Mouse (Mus musculus): ENCODE data around the gene Dtx4. TPM values are rescaled to one million over a fixed set of nuclear protein-coding genes. Genes with fewer than 3 reads are reported as not detected.

The Dtx4 gene
- total and polyA plus RNA-seq, 3 experiments: 3.7 to 6.2 (median 5.7) TPM

DNA sequence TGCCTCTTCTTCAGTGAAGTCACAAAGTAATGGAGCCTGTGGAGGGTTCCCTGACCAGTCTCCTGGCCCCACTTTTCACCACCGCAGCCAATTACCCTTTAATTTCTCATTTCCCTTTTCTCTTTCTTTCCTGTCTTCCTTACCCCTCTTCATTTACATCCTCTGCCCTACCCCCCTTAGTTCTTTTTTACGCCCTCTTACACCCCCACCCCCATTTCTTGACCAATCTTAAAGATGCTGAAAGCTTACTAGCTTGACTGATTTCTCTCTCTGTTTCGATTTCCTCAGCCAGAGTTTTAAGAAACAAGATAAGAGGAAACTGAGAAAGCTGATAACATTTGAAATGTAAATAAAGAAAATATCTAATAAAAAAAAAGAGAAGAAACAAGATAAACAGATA, 39.5 kb upstream of the Dtx4 start:
- Histone ChIP-seq H3K79me2 (replicated peaks; ENCODE audit: control insufficient read depth, insufficient read depth, low read length) (no peaks in the 10 kb centered on the region), H3K27ac (no peak overlapping the region), H3K27me3 (ENCODE audit: control insufficient read depth, insufficient read depth, low read length) (no peaks in the 10 kb centered on the region), H3K4me3 (no peak overlapping the region), H3K9ac (ENCODE audit: low read depth, low read length) (no peak overlapping the region), H3K4me1 (ENCODE audit: control insufficient read depth, insufficient read depth, low read length) (no peaks in the 10 kb centered on the region), H3K36me3 (ENCODE audit: control insufficient read depth, insufficient read depth, low read length) (no peaks in the 10 kb centered on the region)
- no peak for DNase-seq
- intact Hi-C loops (cut with DNase I): no loop called here
- TF ChIP-seq POLR2A (IDR thresholded peaks at IDR 0.05; ENCODE audit: insufficient read depth, low read depth, low read length): no peak
- TF ChIP-seq EP300 (IDR thresholded peaks at IDR 0.05; ENCODE audit: insufficient read depth, low read depth, low read length): no peak
- TF ChIP-seq CTCF (IDR thresholded peaks at IDR 0.05): no peak
- WGBS: 35% methylated on average over 3 of the region's 3 CpGs

DNA sequence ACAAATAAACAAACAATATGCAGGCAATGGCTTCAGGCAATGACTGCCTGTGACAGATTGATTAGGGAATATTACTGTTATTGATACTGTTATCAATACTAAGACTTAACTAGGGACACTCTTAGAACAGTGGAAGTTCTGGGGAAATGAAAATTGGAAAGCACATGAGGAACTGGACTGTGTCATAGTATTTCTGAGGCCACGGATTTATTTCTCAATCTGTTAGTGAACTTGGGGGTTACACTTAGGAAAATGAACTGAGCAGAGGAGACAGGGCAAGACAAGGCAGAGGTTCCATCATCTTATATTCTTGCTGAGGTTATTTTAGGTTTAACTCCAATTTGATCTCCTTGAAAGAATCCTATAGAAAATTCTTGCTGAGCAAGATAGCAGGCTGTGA, 38.7 kb upstream of the Dtx4 start:
- intact Hi-C loops (cut with DNase I): no loop called here
- no peak for DNase-seq
- no peaks in the 10 kb centered on the region for H3K27me3 ChIP-seq (ENCODE audit: control insufficient read depth, insufficient read depth, low read length)
- H3K27ac ChIP-seq: no peak overlapping the region
- WGBS: 69% methylated on average over 1 of the region's 1 CpGs
- no peak for TF ChIP-seq EP300 (IDR thresholded peaks at IDR 0.05; ENCODE audit: insufficient read depth, low read depth, low read length)
- no peak for TF ChIP-seq CTCF (IDR thresholded peaks at IDR 0.05)
- no peak for TF ChIP-seq POLR2A (IDR thresholded peaks at IDR 0.05; ENCODE audit: insufficient read depth, low read depth, low read length)
- H3K9ac ChIP-seq (ENCODE audit: low read depth, low read length): no peak overlapping the region
- no peaks in the 10 kb centered on the region for H3K4me1 ChIP-seq (ENCODE audit: control insufficient read depth, insufficient read depth, low read length)
- H3K79me2 ChIP-seq (replicated peaks; ENCODE audit: control insufficient read depth, insufficient read depth, low read length): no peaks in the 10 kb centered on the region
- no peaks in the 10 kb centered on the region for H3K36me3 ChIP-seq (ENCODE audit: control insufficient read depth, insufficient read depth, low read length)
- no peak overlapping the region for H3K4me3 ChIP-seq

DNA sequence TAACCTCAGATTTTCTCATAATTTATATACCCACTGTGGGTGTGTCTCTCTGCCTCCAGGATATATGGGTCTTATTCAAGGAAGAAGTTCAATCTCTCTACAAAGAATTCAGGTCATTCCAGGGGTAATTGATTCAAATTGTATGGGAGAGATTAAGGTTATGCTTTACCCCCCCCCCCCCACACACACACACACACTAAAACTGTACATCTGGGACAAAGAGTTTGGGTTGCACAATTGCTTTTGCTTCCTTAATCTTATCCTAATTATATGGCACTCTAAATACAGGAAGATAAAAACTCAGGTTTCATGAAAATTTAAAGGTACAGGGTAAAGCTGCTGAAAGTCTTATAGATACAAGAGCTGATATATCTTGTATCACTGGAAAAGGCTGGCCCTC, 35.9 kb upstream of the Dtx4 start:
- Histone ChIP-seq H3K27ac (no peak overlapping the region), H3K9ac (ENCODE audit: low read depth, low read length) (no peak overlapping the region), H3K36me3 (ENCODE audit: control insufficient read depth, insufficient read depth, low read length) (no peaks in the 10 kb centered on the region), H3K79me2 (replicated peaks; ENCODE audit: control insufficient read depth, insufficient read depth, low read length) (no peaks in the 10 kb centered on the region), H3K4me1 (ENCODE audit: control insufficient read depth, insufficient read depth, low read length) (no peaks in the 10 kb centered on the region), H3K27me3 (ENCODE audit: control insufficient read depth, insufficient read depth, low read length) (no peaks in the 10 kb centered on the region), H3K4me3 (no peak overlapping the region)
- no peak for DNase-seq
- intact Hi-C loops (cut with DNase I): no loop called here
- no peak for TF ChIP-seq POLR2A (IDR thresholded peaks at IDR 0.05; ENCODE audit: insufficient read depth, low read depth, low read length)
- no peak for TF ChIP-seq EP300 (IDR thresholded peaks at IDR 0.05; ENCODE audit: insufficient read depth, low read depth, low read length)
- TF ChIP-seq CTCF (IDR thresholded peaks at IDR 0.05): no peak

DNA sequence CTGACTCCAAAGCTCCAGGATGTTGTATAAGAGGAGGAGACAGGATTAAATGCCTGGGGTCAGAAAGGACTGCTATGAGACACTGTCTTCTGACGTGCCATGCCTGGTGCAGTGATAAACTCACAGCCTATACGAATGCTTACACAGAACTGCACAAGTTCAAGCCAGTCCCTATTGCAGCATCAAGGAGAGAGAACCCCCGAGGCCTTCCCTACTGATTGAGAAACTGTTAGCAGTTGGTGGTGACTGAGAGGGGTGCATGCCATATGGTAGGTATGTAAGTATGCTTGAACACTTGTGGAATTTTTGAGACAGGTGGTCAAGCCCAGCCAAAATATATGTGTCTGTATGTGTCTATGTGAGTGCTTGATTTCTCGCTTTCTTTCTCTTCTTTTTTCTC, 22.1 kb upstream of the Dtx4 start:
- Histone ChIP-seq H3K4me1 (ENCODE audit: control insufficient read depth, insufficient read depth, low read length) (no peaks in the 10 kb centered on the region), H3K4me3 (no peak overlapping the region), H3K36me3 (ENCODE audit: control insufficient read depth, insufficient read depth, low read length) (no peaks in the 10 kb centered on the region), H3K79me2 (replicated peaks; ENCODE audit: control insufficient read depth, insufficient read depth, low read length) (no peaks in the 10 kb centered on the region), H3K9ac (ENCODE audit: low read depth, low read length) (no peak overlapping the region), H3K27me3 (ENCODE audit: control insufficient read depth, insufficient read depth, low read length) (no peaks in the 10 kb centered on the region), H3K27ac (no peak overlapping the region)
- TF ChIP-seq CTCF (IDR thresholded peaks at IDR 0.05) (no peak), EP300 (IDR thresholded peaks at IDR 0.05; ENCODE audit: insufficient read depth, low read depth, low read length) (no peak), POLR2A (IDR thresholded peaks at IDR 0.05; ENCODE audit: insufficient read depth, low read depth, low read length) (no peak)
- WGBS: 46% methylated on average over 4 of the region's 4 CpGs
- intact Hi-C loops (cut with DNase I): no loop called here
- no peak for DNase-seq

DNA sequence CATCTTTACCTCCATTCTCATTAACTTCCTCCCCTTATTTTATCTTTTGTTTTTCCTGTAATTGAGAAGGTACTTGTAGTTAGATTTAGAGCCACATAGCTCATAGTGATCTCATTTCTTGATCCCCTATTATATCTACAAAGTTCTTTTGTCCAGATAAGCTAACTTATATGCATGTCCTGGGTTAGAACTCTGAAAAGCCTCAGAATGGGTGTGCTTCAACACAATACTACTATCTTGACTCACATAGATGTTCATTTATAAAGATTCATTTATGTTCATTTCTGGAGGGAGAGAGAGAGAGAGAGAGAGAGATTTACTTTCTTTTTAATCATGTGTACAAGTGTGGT, 17.3 kb upstream of the Dtx4 start:
- H3K4me1 ChIP-seq (ENCODE audit: control insufficient read depth, insufficient read depth, low read length): no peaks in the 10 kb centered on the region; the same call in 1 of the 2 replicates
- H3K79me2 ChIP-seq (replicated peaks; ENCODE audit: control insufficient read depth, insufficient read depth, low read length): no peaks in the 10 kb centered on the region
- H3K4me3 ChIP-seq: peak overlapping the region; percentile 55
- intact Hi-C loops (cut with DNase I): loop anchor here (1.0 to 5.0 kb wide), 3 partner anchors 74 to 299 kb away; partner anchors contain the start of genes Lpxn and Zfp91
- H3K36me3 ChIP-seq (ENCODE audit: control insufficient read depth, insufficient read depth, low read length): no peaks in the 10 kb centered on the region
- H3K9ac ChIP-seq (ENCODE audit: low read depth, low read length): no peak overlapping the region
- H3K27me3 ChIP-seq (ENCODE audit: control insufficient read depth, insufficient read depth, low read length): no peaks in the 10 kb centered on the region
- no peak for DNase-seq
- H3K27ac ChIP-seq: no peak overlapping the region
- TF ChIP-seq POLR2A (IDR thresholded peaks at IDR 0.05; ENCODE audit: insufficient read depth, low read depth, low read length): no peak
- no peak for TF ChIP-seq EP300 (IDR thresholded peaks at IDR 0.05; ENCODE audit: insufficient read depth, low read depth, low read length)
- no peak for TF ChIP-seq CTCF (IDR thresholded peaks at IDR 0.05)

DNA sequence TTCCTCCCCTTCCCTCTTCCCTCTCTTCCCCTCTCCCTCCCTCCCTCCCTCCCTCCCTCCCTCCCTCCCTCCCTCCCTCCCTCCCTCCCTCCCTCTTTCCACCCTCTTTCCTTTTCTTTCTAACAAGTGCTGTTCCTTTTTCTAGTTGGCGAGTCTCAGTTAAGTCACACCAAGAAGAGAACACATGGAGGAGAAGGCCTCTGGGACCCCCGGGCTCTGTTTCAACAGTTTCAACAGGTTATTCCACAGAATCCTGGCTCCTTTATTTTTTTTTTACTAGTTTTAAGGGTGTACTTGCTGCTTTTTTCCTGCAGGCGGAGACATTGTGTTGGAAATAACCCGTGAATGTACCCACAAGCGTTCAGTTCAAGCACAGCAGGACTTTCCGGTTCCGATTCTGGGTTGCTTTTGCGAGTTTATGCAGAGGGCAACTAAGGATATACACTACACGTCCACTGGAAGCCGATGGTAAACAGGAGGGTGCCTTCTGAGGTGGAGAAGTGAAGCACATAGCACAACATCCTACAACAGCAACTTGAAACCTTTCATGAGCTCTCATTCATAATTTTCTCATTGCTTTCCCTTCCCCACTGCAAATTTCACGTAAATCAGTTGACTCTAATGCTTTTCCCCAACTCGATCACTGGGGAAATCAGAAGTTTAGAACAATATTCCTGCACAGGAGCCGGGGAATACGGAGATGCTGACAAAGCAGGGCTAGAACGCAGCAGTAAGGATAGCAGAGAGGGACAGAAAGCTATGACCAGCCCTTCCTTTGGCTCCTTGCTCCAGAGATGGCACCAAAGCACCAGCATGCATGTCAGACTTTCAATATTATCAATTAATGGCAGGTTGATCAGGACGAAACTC, 16.7 kb upstream of the Dtx4 start:
- H3K27me3 ChIP-seq (ENCODE audit: control insufficient read depth, insufficient read depth, low read length): no peaks in the 10 kb centered on the region
- intact Hi-C loops (cut with DNase I): loop anchor here (1.0 to 5.0 kb wide), 3 partner anchors 74 to 299 kb away; partner anchors contain the start of genes Lpxn and Zfp91
- peak overlapping the region; percentile 55 for H3K4me3 ChIP-seq
- 2% methylated on average over 16 of the region's 16 CpGs for WGBS
- no peaks in the 10 kb centered on the region; the same call in 1 of the 2 replicates for H3K4me1 ChIP-seq (ENCODE audit: control insufficient read depth, insufficient read depth, low read length)
- TF ChIP-seq CTCF (IDR thresholded peaks at IDR 0.05) (peak; percentile 81), EP300 (IDR thresholded peaks at IDR 0.05; ENCODE audit: insufficient read depth, low read depth, low read length) (0 out of 2 replicates have a peak, but pooled peaks have one; percentile 38), POLR2A (IDR thresholded peaks at IDR 0.05; ENCODE audit: insufficient read depth, low read depth, low read length) (no peak)
- H3K27ac ChIP-seq: peak overlapping the region; percentile 44; the same call in 1 of the 2 replicates
- no peaks in the 10 kb centered on the region for H3K79me2 ChIP-seq (replicated peaks; ENCODE audit: control insufficient read depth, insufficient read depth, low read length)
- H3K36me3 ChIP-seq (ENCODE audit: control insufficient read depth, insufficient read depth, low read length): no peaks in the 10 kb centered on the region
- peak overlapping the region; percentile 67 for H3K9ac ChIP-seq (ENCODE audit: low read depth, low read length)
- DNase-seq: peak; percentile 58

Measured in heart, adult 2 months (tissue).